Mouse (Mus musculus) CH12.LX (cell line): ENCODE results near the gene Pikfyve. TPM values are rescaled to one million over a fixed set of nuclear protein-coding genes. Genes with fewer than 3 reads are reported as not detected.

Source experiments
- DNase-seq: peaks from one replicate; pipeline ENCODE4 v3.0.0-alpha.2; 2013; ENCODE audit errors: extremely low read depth
- H3K27ac ChIP-seq: 2 replicates; pipeline ENCODE4 v1.5.1; 2012; ENCODE audit warnings: low read depth, mild to moderate bottlenecking, control low read depth, moderate library complexity; ENCODE audit not compliant: insufficient read depth
- H3K27me3 ChIP-seq: replicated peaks from 2 replicates; pipeline ENCODE3; 2012; ENCODE audit warnings: inconsistent platforms
- H3K36me3 ChIP-seq, 2 experiments: replicated peaks in 1 of 2; 2 replicates each; pipeline versions ENCODE3 to v1.6.1; 2012; ENCODE audit warnings: inconsistent platforms in 1 of 2, low read length in 1 of 2, mild to moderate bottlenecking in 1 of 2, mixed read lengths in 1 of 2, moderate library complexity in 1 of 2; ENCODE audit not compliant: control insufficient read depth in 1 of 2, insufficient read depth in 1 of 2
- H3K4me1 ChIP-seq, 2 experiments: 2 replicates each; pipeline ENCODE4 v1.6.1; 2012; ENCODE audit warnings: inconsistent platforms in 1 of 2, moderate library complexity in 1 of 2; ENCODE audit not compliant: insufficient read depth in 2 of 2, control insufficient read depth in 1 of 2
- H3K4me2 ChIP-seq: 2 replicates; pipeline ENCODE4 v1.6.1; 2012; ENCODE audit warnings: low read depth, mild to moderate bottlenecking, control low read depth; ENCODE audit not compliant: poor library complexity, insufficient read depth, severe bottlenecking
- H3K4me3 ChIP-seq, 3 experiments: fragments of 150-350 bp in 1 of 3; sonication (generic) in 1 of 3; replicated peaks in 1 of 3; 2 replicates each; pipeline versions ENCODE3 to v1.5.1; 2011 to 2012; ENCODE audit warnings: low read depth in 2 of 3, low read length in 2 of 3, mild to moderate bottlenecking in 2 of 3, moderate library complexity in 2 of 3, control low read depth in 1 of 3, improper control_type of control experiment in 1 of 3, inconsistent platforms in 1 of 3, mixed read lengths in 1 of 3; ENCODE audit not compliant: poor library complexity in 1 of 3
- H3K79me2 ChIP-seq: replicated peaks from 2 replicates; pipeline ENCODE4 v1.6.1; 2012; ENCODE audit warnings: mild to moderate bottlenecking, moderate library complexity; ENCODE audit not compliant: control insufficient read depth, poor library complexity, insufficient read depth, severe bottlenecking; ENCODE audit errors: extremely low read depth
- H3K9ac ChIP-seq: 2 replicates; pipeline ENCODE4 v1.6.1; 2012; ENCODE audit warnings: low read depth, mild to moderate bottlenecking, control low read depth, moderate library complexity; ENCODE audit not compliant: insufficient read depth
- H3K9me3 ChIP-seq: replicated peaks from 2 replicates; pipeline ENCODE3; 2012; ENCODE audit warnings: low read length, inconsistent platforms, mixed read lengths
- CTCF ChIP-seq, 2 experiments: IDR thresholded peaks in 1 of 2; conservative IDR thresholded peaks in 1 of 2; 2 replicates each; pipeline ENCODE4 v1.5.1; 2011 to 2012; ENCODE audit warnings: low read depth in 2 of 2, low read length in 2 of 2, improper control_type of control experiment in 1 of 2, inconsistent platforms in 1 of 2, mild to moderate bottlenecking in 1 of 2, moderate library complexity in 1 of 2
- EP300 ChIP-seq: IDR thresholded peaks from 2 replicates; pipeline ENCODE4 v1.6.1; 2011; ENCODE audit warnings: low read length, improper control_type of control experiment
- ETS1 ChIP-seq: conservative IDR thresholded peaks from 2 replicates; pipeline ENCODE4 v1.6.1; 2012; ENCODE audit warnings: low read depth, mild to moderate bottlenecking, inconsistent platforms, low read length, improper control_type of control experiment, moderate library complexity
- IRF4 ChIP-seq: IDR thresholded peaks from 2 replicates; pipeline ENCODE4 v1.6.1; 2014; ENCODE audit warnings: low read depth, mild to moderate bottlenecking, inconsistent platforms, low read length, improper control_type of control experiment
- JUN ChIP-seq: IDR thresholded peaks from 2 replicates; pipeline ENCODE4 v1.6.1; 2011; ENCODE audit warnings: low read depth, mild to moderate bottlenecking, low read length, improper control_type of control experiment, moderate library complexity; ENCODE audit not compliant: insufficient read depth
- JUND ChIP-seq: conservative IDR thresholded peaks from 2 replicates; pipeline ENCODE4 v1.6.1; 2011; ENCODE audit warnings: low read depth, low read length, improper control_type of control experiment
- KAT2A ChIP-seq: IDR thresholded peaks from 2 replicates; pipeline ENCODE4 v1.6.1; 2012; ENCODE audit warnings: low read length, improper control_type of control experiment, inconsistent platforms; ENCODE audit not compliant: insufficient replicate concordance
- MAX ChIP-seq: IDR thresholded peaks from 2 replicates; pipeline ENCODE4 v1.6.1; 2011; ENCODE audit warnings: low read length, improper control_type of control experiment
- MAZ ChIP-seq: IDR thresholded peaks from 2 replicates; pipeline ENCODE4 v1.6.1; 2012; ENCODE audit warnings: low read depth, mild to moderate bottlenecking, inconsistent platforms, low read length, improper control_type of control experiment, moderate library complexity
- MEF2A ChIP-seq: IDR thresholded peaks from 2 replicates; pipeline ENCODE4 v1.6.1; 2014; ENCODE audit warnings: low read depth, mild to moderate bottlenecking, inconsistent platforms, low read length, improper control_type of control experiment, borderline replicate concordance
- MXI1 ChIP-seq: IDR thresholded peaks from 2 replicates; pipeline ENCODE4 v1.6.1; 2011; ENCODE audit warnings: mild to moderate bottlenecking, low read depth, low read length, improper control_type of control experiment
- MYC ChIP-seq: IDR thresholded peaks from 2 replicates; pipeline ENCODE4 v1.6.1; 2011; ENCODE audit warnings: low read depth, mild to moderate bottlenecking, improper control_type of control experiment, low read length
- NELFE ChIP-seq: IDR thresholded peaks from 2 replicates; pipeline ENCODE4 v1.6.1; 2011; ENCODE audit warnings: low read depth, low read length, improper control_type of control experiment
- NRF1 ChIP-seq: IDR thresholded peaks from 2 replicates; pipeline ENCODE4 v1.6.1; 2014; ENCODE audit warnings: low read depth, mild to moderate bottlenecking, inconsistent platforms, low read length, improper control_type of control experiment, moderate library complexity
- PAX5 ChIP-seq: IDR thresholded peaks from 2 replicates; pipeline ENCODE4 v1.6.1; 2012; ENCODE audit warnings: low read length, inconsistent platforms, mixed read lengths
- POLR2A ChIP-seq: IDR thresholded peaks from 2 replicates; pipeline ENCODE4 v1.6.1; 2011; ENCODE audit warnings: low read depth, mild to moderate bottlenecking, improper control_type of control experiment, low read length
- RAD21 ChIP-seq: IDR thresholded peaks from 2 replicates; pipeline ENCODE4 v1.6.1; 2011; ENCODE audit warnings: low read depth, mild to moderate bottlenecking, low read length, improper control_type of control experiment, moderate library complexity
- RCOR1 ChIP-seq: conservative IDR thresholded peaks from 2 replicates; pipeline ENCODE4 v1.6.1; 2012; ENCODE audit warnings: low read depth, mild to moderate bottlenecking, inconsistent platforms, low read length, improper control_type of control experiment
- SIN3A ChIP-seq: IDR thresholded peaks from 2 replicates; pipeline ENCODE4 v1.6.1; 2012; ENCODE audit warnings: low read length, improper control_type of control experiment, inconsistent platforms
- SMC3 ChIP-seq: IDR thresholded peaks from 2 replicates; pipeline ENCODE4 v1.6.1; 2011; ENCODE audit warnings: low read depth, low read length, improper control_type of control experiment
- TCF12 ChIP-seq: IDR thresholded peaks from 2 replicates; pipeline ENCODE4 v1.6.1; 2014; ENCODE audit warnings: low read depth, mild to moderate bottlenecking, inconsistent platforms, low read length, improper control_type of control experiment
- USF1 ChIP-seq: IDR thresholded peaks from 2 replicates; pipeline ENCODE4 v1.6.1; 2014; ENCODE audit warnings: low read depth, mild to moderate bottlenecking, inconsistent platforms, low read length, improper control_type of control experiment
- USF2 ChIP-seq: conservative IDR thresholded peaks from 2 replicates; pipeline ENCODE4 v1.6.1; 2011; ENCODE audit warnings: low read depth, low read length, improper control_type of control experiment
- ZMIZ1 ChIP-seq: IDR thresholded peaks from 2 replicates; pipeline ENCODE4 v1.6.1; 2012; ENCODE audit warnings: low read depth, mild to moderate bottlenecking, inconsistent platforms, low read length, improper control_type of control experiment
- ZNF384 ChIP-seq: IDR thresholded peaks from 2 replicates; pipeline ENCODE4 v1.6.1; 2012; ENCODE audit warnings: low read depth, low read length, improper control_type of control experiment, inconsistent platforms
- dilution Hi-C: fragments of 300-500 bp; cut with MboI; formaldehyde crosslinking; loops from 2 replicates; pipeline ENCODE4 v1.14.3; 2020; ENCODE audit warnings: low sequenced_read_pairs; ENCODE audit not compliant: extremely low pct_unique_long_range_greater_than_20kb, extremely low pct_ligation_motif_present
- in situ Hi-C: fragments of 300-500 bp; cut with MboI; formaldehyde crosslinking; loops from 3 replicates; pipeline ENCODE4 v1.14.3; 2019; ENCODE audit warnings: low sequenced_read_pairs, low pct_ligation_motif_present, low pct_unique_long_range_greater_than_20kb, mixed read lengths
- polyA plus RNA-seq: library from polyadenylated mRNA; unstranded; fragments of >175 nt; gene quantifications from 2 replicates; pipeline ENCODE4 v1.2.1, GENCODE M21; 2012; ENCODE audit warnings: low read depth; ENCODE audit not compliant: insufficient read length
- total RNA-seq, 2 experiments: library from RNA; depleted of rRNA; stranded (reverse); fragments of 300-350 nt in 1 of 2; fragments of >200 nt in 1 of 2; gene quantifications; 2 replicates each; pipeline ENCODE4 v1.2.3; 2012 to 2014

Gene Pikfyve
- total and polyA plus RNA-seq, 3 experiments, result 12.6 to 25.5 (median 14.5) TPM

GRCm38 (mm10) chr1:65198861-65199260 is 12.4 kb downstream of the Pikfyve start:
- Histone ChIP-seq H3K27me3 (no peaks in the 10 kb centered on the region), H3K36me3 (peaks cover 9 to 65% of the 10 kb centered on the region in 2 experiments), H3K4me2 (no peak overlapping the region), H3K27ac (no peak overlapping the region), H3K4me1 (peaks cover 0 to 9% of the 10 kb centered on the region in 2 experiments; a peak in 2 of 4 replicates), H3K9me3 (no peaks in the 10 kb centered on the region), H3K4me3 (no peak overlapping the region), H3K79me2 (no peaks in the 10 kb centered on the region), H3K9ac (no peak overlapping the region)
- dilution Hi-C loops, result no loop called here
- in situ Hi-C loops, result no loop called here
- DNase-seq, result no peak
- no peak for TF ChIP-seq MEF2A
- TF ChIP-seq MYC, result no peak
- TF ChIP-seq PAX5, result no peak
- TF ChIP-seq ZMIZ1, result no peak
- no peak for TF ChIP-seq MAZ
- TF ChIP-seq RAD21, result no peak
- no peak for TF ChIP-seq USF1
- no peak for TF ChIP-seq NRF1
- no peak for TF ChIP-seq ZNF384

DNA sequence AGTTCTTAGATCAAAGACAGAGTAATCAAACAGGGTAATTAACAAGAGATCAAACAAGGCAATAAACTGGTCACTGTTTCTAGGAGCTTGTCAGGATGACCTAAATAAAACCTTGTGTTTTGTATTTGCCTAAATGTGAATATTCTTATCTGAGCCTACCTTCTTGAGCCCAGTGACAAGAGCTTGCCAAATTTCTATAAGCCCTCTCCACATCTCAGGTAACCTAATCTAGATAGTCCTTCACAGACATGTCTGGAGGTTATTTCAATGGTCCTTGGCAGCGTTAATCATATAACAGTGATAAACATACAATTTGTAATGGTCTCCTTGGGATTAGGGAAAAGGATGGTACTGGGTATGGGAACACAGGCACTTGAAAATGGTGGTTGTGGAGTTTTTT is 17.8 kb downstream of the Pikfyve start:
- H3K79me2 ChIP-seq, result no peaks in the 10 kb centered on the region
- TF ChIP-seq IRF4 (no peak), MAX (no peak), SIN3A (no peak), MYC (no peak), MXI1 (no peak), KAT2A (no peak), POLR2A (no peak), TCF12 (no peak), NRF1 (no peak), ETS1 (no peak), NELFE (no peak), MEF2A (no peak), JUN (no peak), CTCF (conservative IDR thresholded peaks at IDR 0.05 in 1 of 2, IDR thresholded peaks at IDR 0.05 in 1 of 2; ENCODE audit: low read depth in 2 of 2, low read length in 2 of 2) (no peak), RCOR1 (no peak), USF2 (no peak), SMC3 (no peak), JUND (no peak), EP300 (no peak), USF1 (no peak)
- TF ChIP-seq, all 38 proteins: peak for 0
- H3K4me2 ChIP-seq, result no peak overlapping the region
- no peak for DNase-seq
- in situ Hi-C loops (no loop called here), dilution Hi-C loops (no loop called here)
- H3K27ac ChIP-seq, result no peak overlapping the region
- peaks cover 34 to 71% of the 10 kb centered on the region in 2 experiments for H3K36me3 ChIP-seq
- no peaks in the 10 kb centered on the region for H3K9me3 ChIP-seq
- H3K4me3 ChIP-seq, result no peak overlapping the region
- H3K9ac ChIP-seq, result no peak overlapping the region
- no peaks in the 10 kb centered on the region for H3K4me1 ChIP-seq
- no peaks in the 10 kb centered on the region for H3K27me3 ChIP-seq
